Mouse (Mus musculus): ENCODE results near the gene Scaper. TPM values are rescaled to one million over a fixed set of nuclear protein-coding genes. Genes with fewer than 3 reads are reported as not detected.
A peak's percentile ranks its signal among the peaks of the same experiment; 100 is the strongest.

Scaper gene
- polyA plus RNA-seq, 1 experiment from 2014 or later, result 7.7 TPM

GRCm38 (mm10) chr9:55586141-55586540 lies 351.8 kb downstream of the Scaper start:
- no peaks in the 10 kb centered on the region for H3K9me3 ChIP-seq
- H3K27me3 ChIP-seq, result no peaks in the 10 kb centered on the region
- no peaks in the 10 kb centered on the region for H3K4me1 ChIP-seq
- WGBS, result 88% methylated on average over 6 of the region's 6 CpGs
- no peak overlapping the region for H3K4me3 ChIP-seq
- ATAC-seq (ENCODE audit: borderline replicate concordance, extremely low read depth, low FRiP score, low TSS enrichment), result no peak
- no peaks in the 10 kb centered on the region for H3K36me3 ChIP-seq
- H3K9ac ChIP-seq, result no peak overlapping the region
- no peak overlapping the region for H3K4me2 ChIP-seq
- H3K27ac ChIP-seq, result no peak overlapping the region

- Histone ChIP-seq H3K36me3 (no peaks in the 10 kb centered on the region), H3K27me3 (no peaks in the 10 kb centered on the region), H3K4me2 (no peak overlapping the region), H3K4me3 (no peak overlapping the region), H3K4me1 (no peaks in the 10 kb centered on the region), H3K9me3 (no peaks in the 10 kb centered on the region), H3K27ac (no peak overlapping the region), H3K9ac (no peak overlapping the region)
- WGBS, result 24% methylated on average over 3 of the region's 3 CpGs
- ATAC-seq (ENCODE audit: borderline replicate concordance, extremely low read depth, low FRiP score, low TSS enrichment), result no peak
Measured at GRCm38 (mm10) chr9:55581414-55581813, 356.5 kb downstream of the Scaper start.

GRCm38 (mm10) chr9:55576571-55576970 lies 361.3 kb downstream of the Scaper start:
- Histone ChIP-seq H3K9ac (no peak overlapping the region), H3K27me3 (no peaks in the 10 kb centered on the region), H3K4me2 (no peak overlapping the region), H3K4me1 (no peaks in the 10 kb centered on the region), H3K27ac (no peak overlapping the region), H3K9me3 (no peaks in the 10 kb centered on the region), H3K4me3 (no peak overlapping the region), H3K36me3 (no peaks in the 10 kb centered on the region)
- no peak for ATAC-seq (ENCODE audit: borderline replicate concordance, extremely low read depth, low FRiP score, low TSS enrichment)
- 53% methylated on average over 1 of the region's 1 CpGs for WGBS

- no peak overlapping the region for H3K9ac ChIP-seq
- H3K36me3 ChIP-seq, result no peaks in the 10 kb centered on the region
- peak; percentile 62; the same call in 1 of the 2 replicates for ATAC-seq (ENCODE audit: borderline replicate concordance, extremely low read depth, low FRiP score, low TSS enrichment)
- no peak overlapping the region for H3K27ac ChIP-seq
- no peak overlapping the region for H3K4me2 ChIP-seq
- no peaks in the 10 kb centered on the region for H3K9me3 ChIP-seq
- no peaks in the 10 kb centered on the region for H3K27me3 ChIP-seq
- WGBS, result 20% methylated on average over 1 of the region's 1 CpGs
- H3K4me1 ChIP-seq, result no peaks in the 10 kb centered on the region
- no peak overlapping the region for H3K4me3 ChIP-seq
Measured at GRCm38 (mm10) chr9:55571071-55571470, 366.8 kb downstream of the Scaper start.

GRCm38 (mm10) chr9:55568466-55569159 lies 369.3 kb downstream of the Scaper start:
- no peak for ATAC-seq (ENCODE audit: borderline replicate concordance, extremely low read depth, low FRiP score, low TSS enrichment)
- Histone ChIP-seq H3K27me3 (no peaks in the 10 kb centered on the region), H3K4me3 (no peak overlapping the region), H3K4me2 (no peak overlapping the region), H3K36me3 (no peaks in the 10 kb centered on the region), H3K9me3 (no peaks in the 10 kb centered on the region), H3K27ac (no peak overlapping the region), H3K9ac (no peak overlapping the region), H3K4me1 (no peaks in the 10 kb centered on the region)
- 60% methylated on average over 5 of the region's 5 CpGs for WGBS

- Histone ChIP-seq H3K27me3 (no peaks in the 10 kb centered on the region), H3K27ac (no peak overlapping the region), H3K36me3 (no peaks in the 10 kb centered on the region), H3K4me3 (no peak overlapping the region), H3K9me3 (no peaks in the 10 kb centered on the region), H3K4me2 (no peak overlapping the region), H3K4me1 (no peaks in the 10 kb centered on the region), H3K9ac (no peak overlapping the region)
- WGBS, result 83% methylated on average over 1 of the region's 1 CpGs
- no peak for ATAC-seq (ENCODE audit: borderline replicate concordance, extremely low read depth, low FRiP score, low TSS enrichment)
Measured at GRCm38 (mm10) chr9:55560960-55561359, 377.0 kb downstream of the Scaper start.

GRCm38 (mm10) chr9:55554986-55555385 lies 382.9 kb downstream of the Scaper start:
- Histone ChIP-seq H3K27ac (no peak overlapping the region), H3K4me3 (no peak overlapping the region), H3K9me3 (no peaks in the 10 kb centered on the region), H3K4me2 (no peak overlapping the region), H3K36me3 (no peaks in the 10 kb centered on the region), H3K27me3 (peaks cover 2% of the 10 kb centered on the region), H3K9ac (no peak overlapping the region), H3K4me1 (no peaks in the 10 kb centered on the region)
- ATAC-seq (ENCODE audit: borderline replicate concordance, extremely low read depth, low FRiP score, low TSS enrichment), result no peak
- 31% methylated on average over 1 of the region's 1 CpGs for WGBS

GRCm38 (mm10) chr9:55549302-55549890 lies 388.5 kb downstream of the Scaper start:
- Histone ChIP-seq H3K9ac (no peak overlapping the region), H3K4me2 (0 out of 2 replicates have a peak overlapping the region, but pooled peaks have one; percentile 7), H3K4me1 (peaks cover 28% of the 10 kb centered on the region), H3K27ac (no peak overlapping the region), H3K9me3 (no peaks in the 10 kb centered on the region), H3K4me3 (no peak overlapping the region), H3K36me3 (no peaks in the 10 kb centered on the region), H3K27me3 (peaks cover 58% of the 10 kb centered on the region)
- ATAC-seq (ENCODE audit: borderline replicate concordance, extremely low read depth, low FRiP score, low TSS enrichment), result no peak
- WGBS, result 12% methylated on average over 16 of the region's 16 CpGs

- Histone ChIP-seq H3K36me3 (no peaks in the 10 kb centered on the region), H3K27ac (no peak overlapping the region), H3K9me3 (no peaks in the 10 kb centered on the region), H3K9ac (no peak overlapping the region), H3K4me1 (peaks cover 34% of the 10 kb centered on the region), H3K4me3 (no peak overlapping the region), H3K4me2 (no peak overlapping the region), H3K27me3 (peaks cover 63% of the 10 kb centered on the region)
- no peak for ATAC-seq (ENCODE audit: borderline replicate concordance, extremely low read depth, low FRiP score, low TSS enrichment)
- 27% methylated on average over 3 of the region's 3 CpGs for WGBS
Measured at GRCm38 (mm10) chr9:55548871-55549270, 389.0 kb downstream of the Scaper start.

GRCm38 (mm10) chr9:55546176-55547010 lies 391.5 kb downstream of the Scaper start:
- H3K36me3 ChIP-seq, result no peaks in the 10 kb centered on the region
- ATAC-seq (ENCODE audit: borderline replicate concordance, extremely low read depth, low FRiP score, low TSS enrichment), result peak; percentile 50
- no peak overlapping the region for H3K9ac ChIP-seq
- peaks cover 86% of the 10 kb centered on the region for H3K27me3 ChIP-seq
- peak overlapping the region; percentile 53 for H3K4me2 ChIP-seq
- WGBS, result 3% methylated on average over 62 of the region's 63 CpGs
- no peak overlapping the region for H3K27ac ChIP-seq
- H3K4me1 ChIP-seq, result peaks cover 52% of the 10 kb centered on the region
- peak overlapping the region; percentile 28 for H3K4me3 ChIP-seq
- H3K9me3 ChIP-seq, result no peaks in the 10 kb centered on the region

GRCm38 (mm10) chr9:55545556-55546175 lies 392.3 kb downstream of the Scaper start:
- H3K9ac ChIP-seq, result no peak overlapping the region
- 7% methylated on average over 41 of the region's 41 CpGs for WGBS
- no peaks in the 10 kb centered on the region for H3K36me3 ChIP-seq
- H3K4me2 ChIP-seq, result peak overlapping the region; percentile 53
- H3K9me3 ChIP-seq, result no peaks in the 10 kb centered on the region
- peak overlapping the region; percentile 28 for H3K4me3 ChIP-seq
- H3K4me1 ChIP-seq, result peaks cover 60% of the 10 kb centered on the region
- no peak overlapping the region for H3K27ac ChIP-seq
- no peak for ATAC-seq (ENCODE audit: borderline replicate concordance, extremely low read depth, low FRiP score, low TSS enrichment)
- peaks cover 93% of the 10 kb centered on the region for H3K27me3 ChIP-seq

Measured in lung, embryonic 15.5 days (tissue).